Mouse (Mus musculus) hindbrain, embryonic 15.5 days (tissue): ENCODE data around the gene Gm3460. TPM values are rescaled to one million over a fixed set of nuclear protein-coding genes. Genes with fewer than 3 reads are reported as not detected.
"Not testable (repeated sequence)": the region's sequence is repeated elsewhere in the genome, so short reads cannot be mapped to it uniquely, and the experiment has no call there.

Experiments used
- ATAC-seq: fragments of 200-750 bp; cut with Nextera tagmentation; 2 replicates; pipeline ENCODE4 v1.8.0; 2017; ENCODE audit warnings: low read depth, moderate number of reproducible peaks, moderate TSS enrichment; ENCODE audit not compliant: low FRiP score
- H3K27ac ChIP-seq: fragments of 300-500 bp; sonication (generic); replicated peaks from 2 replicates; pipeline ENCODE4 v1.5.1; 2015; ENCODE audit warnings: mild to moderate bottlenecking, inconsistent platforms
- H3K27me3 ChIP-seq: fragments of 300-500 bp; sonication (generic); 2 replicates; pipeline ENCODE4 v1.6.1; 2015; ENCODE audit warnings: control low read depth, inconsistent platforms
- H3K36me3 ChIP-seq: fragments of 300-500 bp; sonication (generic); 2 replicates; pipeline ENCODE4 v1.6.1; 2015; ENCODE audit warnings: control low read depth, inconsistent platforms
- H3K4me1 ChIP-seq: fragments of 300-500 bp; sonication (generic); replicated peaks from 2 replicates; pipeline ENCODE4 v1.6.1; 2015; ENCODE audit warnings: control low read depth, inconsistent platforms
- H3K4me2 ChIP-seq: fragments of 300-500 bp; sonication (generic); 2 replicates; pipeline ENCODE4 v1.6.1; 2015; ENCODE audit warnings: moderate library complexity, mild to moderate bottlenecking, inconsistent platforms
- H3K4me3 ChIP-seq: fragments of 300-500 bp; sonication (generic); 2 replicates; pipeline ENCODE4 v1.5.1; 2015; ENCODE audit warnings: mild to moderate bottlenecking, inconsistent platforms
- H3K9ac ChIP-seq: fragments of 300-500 bp; sonication (generic); 2 replicates; pipeline ENCODE4 v1.6.1; 2015; ENCODE audit warnings: inconsistent platforms
- H3K9me3 ChIP-seq: fragments of 300-500 bp; sonication (generic); 2 replicates; pipeline ENCODE4 v1.6.1; 2016; ENCODE audit warnings: control low read depth, inconsistent platforms
- WGBS: fragments of 180-500 bp; shearing (Covaris S2); methylation state at CpG from one replicate; pipeline ENCODE4 v1.1.7; 2015; 5-methylcytosine and 5-hydroxymethylcytosine counted together
- polyA plus RNA-seq: library from polyadenylated mRNA; unstranded; fragments of >200 nt; fragmentation: Nextera tagmentation; extraction: Ambion mirVana; gene quantifications from 2 replicates; pipeline ENCODE4 v1.2.1, GENCODE M21; 2015

Gene Gm3460
- polyA plus RNA-seq, result 0.55 TPM in 1 of 2 replicates, not detected in the other

DNA sequence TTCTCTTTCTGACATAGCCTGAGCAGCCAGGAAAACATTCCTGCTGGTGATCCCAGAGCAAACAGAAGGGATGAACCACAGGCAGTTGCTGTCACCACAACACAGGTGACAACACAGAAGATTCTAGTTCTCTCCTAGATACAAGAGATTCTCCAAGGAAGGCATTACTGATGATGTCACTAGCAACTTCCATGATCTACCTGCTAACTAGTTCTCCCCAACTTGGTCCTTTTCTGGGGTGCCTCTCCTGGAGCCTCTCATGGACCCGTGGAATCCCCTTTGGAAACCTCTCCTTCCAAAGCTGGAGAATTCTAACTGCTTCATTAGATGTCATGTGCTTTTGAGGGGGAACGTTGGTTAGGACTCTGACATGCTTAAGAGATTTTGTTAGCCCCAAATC is at the start of gene Gm3460:
Gene Gm3460, minus strand, starts transcription at position 101 of the 400 bp plus-strand sequence.
- not testable (repeated sequence) for H3K27me3 ChIP-seq, H3K36me3 ChIP-seq, H3K9me3 ChIP-seq, H3K4me1 ChIP-seq, H3K4me2 ChIP-seq, ATAC-seq, H3K27ac ChIP-seq, H3K4me3 ChIP-seq, H3K9ac ChIP-seq
- WGBS, result 75% methylated on average over 1 of the region's 2 CpGs

DNA sequence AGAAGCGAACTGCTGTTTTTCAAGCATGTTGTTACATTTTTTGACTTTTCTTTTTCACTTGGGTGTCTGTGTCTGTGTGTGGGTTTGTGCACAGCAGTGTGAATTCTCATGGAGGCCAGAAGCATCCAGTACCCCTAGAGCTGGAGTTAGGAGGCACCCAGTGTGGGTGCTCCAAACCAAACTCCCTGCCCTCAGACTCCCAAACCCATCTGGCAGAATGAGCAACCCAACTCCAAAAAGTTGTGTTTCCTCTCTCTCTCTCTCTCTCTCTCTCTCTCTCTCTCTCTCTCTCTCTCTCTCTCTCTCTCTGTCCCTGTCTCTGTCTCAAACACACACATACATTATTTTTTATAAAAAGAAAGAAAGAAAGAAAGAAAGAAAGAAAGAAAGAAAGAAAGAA is 15.8 kb downstream of the Gm3460 start:
- H3K36me3 ChIP-seq, ATAC-seq: not testable (repeated sequence)
- no CpG with 5 or more reads among the region's 1 CpGs for WGBS

DNA sequence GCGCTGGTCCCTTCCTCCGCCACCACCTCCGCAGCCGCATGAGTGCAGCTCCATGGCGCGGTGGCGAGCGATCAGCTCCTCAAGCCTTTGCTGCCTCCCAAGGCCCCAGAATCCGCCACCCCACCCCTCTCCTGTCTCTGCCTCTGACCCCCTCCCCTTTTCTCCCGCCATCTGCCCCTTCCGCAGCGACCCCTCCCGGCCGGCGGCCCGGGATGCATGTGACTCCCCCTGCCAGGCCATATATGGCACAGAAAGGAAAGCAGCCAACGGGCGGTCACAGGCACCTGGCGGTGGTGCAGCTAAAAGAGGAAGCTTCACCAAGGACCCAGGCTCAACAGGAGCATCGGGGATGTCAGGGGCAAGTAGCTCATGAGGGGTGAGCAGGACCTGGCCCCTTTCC is 17.2 kb downstream of the Gm3460 start:
- not testable (repeated sequence) for H3K36me3 ChIP-seq, ATAC-seq, H3K4me1 ChIP-seq, H3K9me3 ChIP-seq, H3K27me3 ChIP-seq, H3K27ac ChIP-seq
- 2% methylated on average over 18 of the region's 20 CpGs for WGBS
- Histone ChIP-seq H3K9ac (peak overlapping the region; percentile 24; the same call in 1 of the 2 replicates), H3K4me2 (peak overlapping the region; percentile 78), H3K4me3 (peak overlapping the region; percentile 43)

More for the DNA sequence above, 15.8 kb downstream of the Gm3460 start:
- H3K9me3 ChIP-seq, H3K4me1 ChIP-seq, H3K4me2 ChIP-seq, H3K4me3 ChIP-seq, H3K9ac ChIP-seq, H3K27me3 ChIP-seq, H3K27ac ChIP-seq: not testable (repeated sequence)

DNA sequence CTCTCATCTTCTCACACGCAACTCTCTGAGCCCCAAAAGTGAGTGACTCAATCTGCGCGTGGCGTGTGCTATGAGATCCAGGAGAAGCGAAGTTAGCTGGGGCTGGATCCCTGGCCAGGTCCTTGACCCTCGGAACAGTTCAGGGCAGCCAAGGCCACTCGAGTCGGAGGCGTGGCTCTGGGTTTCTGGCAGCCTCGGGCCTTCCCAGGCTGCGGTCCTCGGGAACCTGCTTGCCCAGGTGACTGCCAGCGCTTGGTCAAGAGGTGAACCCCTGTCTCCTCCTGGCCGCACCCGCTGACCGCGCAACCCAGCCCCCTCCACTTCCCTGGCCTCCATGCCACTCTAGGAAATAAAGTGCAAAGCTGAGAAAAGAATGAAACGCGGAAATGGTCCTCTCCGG is 17.7 kb downstream of the Gm3460 start:
- not testable (repeated sequence) for H3K9me3 ChIP-seq, ATAC-seq, H3K4me1 ChIP-seq, H3K27ac ChIP-seq, H3K36me3 ChIP-seq, H3K27me3 ChIP-seq
- Histone ChIP-seq H3K9ac (peak overlapping the region; percentile 44; the same call in 1 of the 2 replicates), H3K4me2 (peak overlapping the region; percentile 78), H3K4me3 (peak overlapping the region; percentile 43)
- WGBS, result 7% methylated on average over 20 of the region's 20 CpGs

DNA sequence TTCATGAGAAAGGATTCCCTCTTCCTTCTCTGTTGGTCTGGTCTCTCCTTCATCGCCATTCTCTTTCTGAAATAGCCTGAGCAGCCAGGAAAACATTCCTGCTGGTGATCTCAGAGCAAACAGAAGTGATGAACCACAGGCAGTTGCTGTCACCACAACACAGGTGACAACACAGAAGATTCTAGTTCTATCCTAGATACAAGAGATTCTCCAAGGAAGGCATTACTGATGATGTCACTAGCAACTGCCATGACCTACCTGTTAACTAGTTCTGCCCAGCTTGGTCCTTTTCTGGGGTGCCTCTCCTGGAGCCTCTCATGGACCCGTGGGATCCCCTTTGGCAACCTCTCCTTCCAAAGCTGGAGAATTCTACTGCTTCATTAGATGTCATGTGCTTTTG is 31.7 kb downstream of the Gm3460 start, which contains the start of gene Gm3629:
Gene Gm3629, minus strand, starts transcription at position 101 of the 400 bp plus-strand sequence.
- not testable (repeated sequence) for H3K27me3 ChIP-seq, ATAC-seq, H3K4me3 ChIP-seq, H3K27ac ChIP-seq, H3K9me3 ChIP-seq, H3K4me2 ChIP-seq, H3K4me1 ChIP-seq, H3K36me3 ChIP-seq, H3K9ac ChIP-seq
- WGBS, result 78% methylated on average over 1 of the region's 2 CpGs

Other genes starting within 250 kb of the Gm3460 start
- gene Gm16440, start 232.1 kb downstream of the Gm3460 start, polyA plus RNA-seq, result 0.16 TPM in 1 of 2 replicates, not detected in the other
- gene Gm3591, start 209.9 kb downstream of the Gm3460 start, polyA plus RNA-seq, result 6.2 and 8.0 TPM in 2 replicates
- gene Gm3594, start 177.8 kb downstream of the Gm3460 start, polyA plus RNA-seq, result not detected in 2 replicates
- gene Gm8356, start 85.1 kb downstream of the Gm3460 start, polyA plus RNA-seq, result not detected in 2 replicates
- gene Gm3629, start 31.8 kb downstream of the Gm3460 start, polyA plus RNA-seq, result 0.74 and 0.77 TPM in 2 replicates
- gene Gm10251, start 61.8 kb upstream of the Gm3460 start, polyA plus RNA-seq, result not detected in 2 replicates
- 0.09 TPM in 1 of 2 replicates, not detected in the other for gene Gm8050, start 97.8 kb upstream of the Gm3460 start, polyA plus RNA-seq
- gene Gm3636, start 119.9 kb upstream of the Gm3460 start, polyA plus RNA-seq, result 14.7 and 17.5 TPM in 2 replicates
- not detected in 2 replicates for gene Gm8362, start 152.0 kb upstream of the Gm3460 start, polyA plus RNA-seq
- gene Gm3642, start 217.9 kb upstream of the Gm3460 start, polyA plus RNA-seq, result not detected in 2 replicates